Mouse (Mus musculus) kidney, adult 9 months (tissue): Measurements from ENCODE around the gene Eif4a1.
A peak's percentile ranks its signal among the peaks of the same experiment; 100 is the strongest.
"Not testable (repeated sequence)": the region's sequence is repeated elsewhere in the genome, so short reads cannot be mapped to it uniquely, and the experiment has no call there.

Experiments
- DNase-seq: peaks from one replicate; pipeline ENCODE4 v3.0.0; 2022

Eif4a1 gene

GRCm38 (mm10) chr11:69632284-69633089 lies 39.7 kb downstream of the Eif4a1 start, which contains the start of gene Fxr2:
Gene Fxr2 (plus strand): TSS chr11:69632990.
- peak; percentile 100 for DNase-seq

DNA sequence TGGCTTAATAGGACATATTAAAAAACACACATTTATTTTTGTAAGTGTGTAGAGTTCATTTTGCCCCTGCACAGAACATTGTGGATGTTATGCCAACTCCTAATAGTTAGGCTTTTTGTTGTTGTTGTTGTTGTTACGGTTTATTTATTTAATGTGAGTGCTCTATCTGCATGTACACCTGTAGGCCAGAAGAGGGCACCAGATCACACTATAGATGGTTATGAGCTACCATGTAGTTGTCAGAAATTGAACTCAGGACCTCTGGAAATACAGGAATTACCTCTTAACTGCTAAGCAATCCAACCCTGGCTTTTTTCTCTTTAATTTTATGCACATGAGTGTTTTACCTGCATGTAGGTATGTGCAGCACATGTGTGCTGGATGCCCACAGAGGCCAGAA lies 42.4 kb downstream of the Eif4a1 start:
- DNase-seq: no peak

- peak; percentile 87 for DNase-seq
Measured at GRCm38 (mm10) chr11:69628286-69628685, 43.9 kb downstream of the Eif4a1 start.

DNA sequence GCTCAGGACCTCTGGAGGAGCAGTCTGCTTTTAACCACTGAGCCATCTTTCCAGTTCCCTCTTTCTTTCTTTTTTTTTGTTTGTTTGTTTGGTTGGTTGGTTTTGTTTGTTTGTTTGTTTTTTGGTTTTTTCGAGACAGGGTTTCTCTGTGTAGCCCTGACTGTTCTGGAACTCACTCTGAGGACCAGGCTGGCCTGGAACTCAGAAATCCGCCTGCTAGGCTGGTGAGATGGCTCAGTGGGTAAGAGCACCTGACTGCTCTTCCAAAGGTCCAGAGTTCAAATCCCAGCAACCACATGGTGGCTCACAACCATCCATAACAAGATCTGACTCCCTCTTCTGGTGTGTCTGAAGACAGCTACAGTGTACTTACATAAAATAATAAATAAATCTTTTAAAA lies 47.9 kb downstream of the Eif4a1 start:
- DNase-seq: not testable (repeated sequence)

GRCm38 (mm10) chr11:69623006-69623405 lies 49.2 kb downstream of the Eif4a1 start:
- DNase-seq: no peak

GRCm38 (mm10) chr11:69622406-69622805 lies 49.8 kb downstream of the Eif4a1 start:
- no peak for DNase-seq

DNA sequence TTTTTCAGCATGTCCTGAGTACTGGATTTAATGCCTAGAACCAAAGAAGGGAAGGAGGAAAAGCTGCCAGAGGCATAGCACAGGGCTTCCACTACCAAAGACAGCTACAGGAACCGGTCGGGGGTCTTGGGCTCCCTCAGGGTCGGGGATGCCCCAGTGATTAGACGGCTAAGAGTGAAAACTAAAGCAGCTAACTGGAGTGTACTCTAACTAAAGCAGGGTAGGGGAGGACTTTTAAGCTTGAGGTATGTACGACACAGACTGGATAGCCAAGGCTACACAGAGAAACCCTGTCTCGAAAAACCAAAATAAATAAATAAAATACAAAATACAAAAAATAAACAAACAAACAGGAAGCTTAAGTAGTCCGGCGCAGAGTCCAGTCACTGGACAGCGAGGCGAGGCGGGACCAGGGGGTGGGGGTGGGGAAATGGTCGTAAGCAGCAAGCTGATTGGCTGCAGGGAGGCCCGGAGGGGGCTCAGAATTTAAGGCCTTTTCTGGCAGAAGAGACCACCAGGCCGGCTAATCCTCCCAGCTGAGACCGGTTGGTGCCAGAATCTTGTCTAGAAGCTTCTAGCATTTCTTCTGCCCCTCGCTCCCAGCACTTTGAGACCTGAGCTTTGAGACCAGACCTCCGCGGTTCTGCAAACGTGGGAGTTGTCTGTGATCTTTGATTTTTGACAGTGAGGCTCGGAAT lies 50.5 kb downstream of the Eif4a1 start, which contains the start of gene Sat2:
Gene Sat2 (plus strand): TSS at position 454 of the 698 bp plus-strand sequence.
- peak; percentile 62 for DNase-seq

GRCm38 (mm10) chr11:69620394-69621081 lies 51.7 kb downstream of the Eif4a1 start:
- DNase-seq: no peak

DNA sequence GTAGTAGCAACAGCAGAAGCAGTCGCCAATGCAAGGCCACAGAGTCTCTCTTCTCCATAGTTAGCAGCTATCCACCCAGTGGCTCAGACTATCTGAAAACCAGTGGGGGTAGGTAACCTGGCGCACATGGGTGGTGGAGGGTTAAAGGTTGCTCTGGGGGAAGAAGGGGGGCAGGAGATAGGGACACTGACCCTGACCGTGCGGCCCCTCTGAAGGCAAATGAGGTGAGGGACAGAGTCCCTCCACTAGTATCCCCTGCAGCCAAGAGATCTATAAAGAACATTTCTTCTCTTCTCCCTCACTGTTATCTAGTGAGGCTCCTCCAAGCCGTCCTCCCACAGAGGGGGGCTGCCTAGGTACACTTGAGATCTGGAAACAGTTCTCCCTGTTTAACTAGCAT lies 54.4 kb downstream of the Eif4a1 start, which contains the start of gene Shbg:
Gene Shbg (minus strand): TSS at position 101 of the 400 bp plus-strand sequence.
- no peak for DNase-seq
